Mouse (Mus musculus): Measurements from ENCODE around the gene Aak1.
"Not testable (repeated sequence)": the region's sequence is repeated elsewhere in the genome, so short reads cannot be mapped to it uniquely, and the experiment has no call there.

The Aak1 gene

DNA sequence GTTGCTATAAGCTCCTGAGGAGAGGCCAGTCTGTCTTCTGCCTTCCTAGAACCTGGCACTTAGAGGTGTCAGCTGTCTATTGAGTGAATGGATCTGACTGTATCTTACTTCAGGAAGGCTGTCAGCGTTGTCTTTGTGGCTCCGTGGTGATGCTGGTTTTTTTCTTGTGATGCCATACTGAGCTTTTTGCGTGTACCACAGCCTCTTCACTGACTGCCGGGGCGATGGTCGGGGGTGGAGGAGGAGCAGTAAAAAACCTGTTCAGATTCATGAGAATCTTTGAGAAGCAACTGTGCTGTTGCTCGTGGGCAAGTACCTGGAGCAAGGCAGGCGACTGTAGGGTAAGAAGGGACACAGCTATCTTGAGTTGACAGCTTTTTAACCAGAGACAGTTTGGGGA is 169.6 kb downstream of the Aak1 start:
- no peak for DNase-seq (ENCODE audit: low spot score in 2 of 2)

DNA sequence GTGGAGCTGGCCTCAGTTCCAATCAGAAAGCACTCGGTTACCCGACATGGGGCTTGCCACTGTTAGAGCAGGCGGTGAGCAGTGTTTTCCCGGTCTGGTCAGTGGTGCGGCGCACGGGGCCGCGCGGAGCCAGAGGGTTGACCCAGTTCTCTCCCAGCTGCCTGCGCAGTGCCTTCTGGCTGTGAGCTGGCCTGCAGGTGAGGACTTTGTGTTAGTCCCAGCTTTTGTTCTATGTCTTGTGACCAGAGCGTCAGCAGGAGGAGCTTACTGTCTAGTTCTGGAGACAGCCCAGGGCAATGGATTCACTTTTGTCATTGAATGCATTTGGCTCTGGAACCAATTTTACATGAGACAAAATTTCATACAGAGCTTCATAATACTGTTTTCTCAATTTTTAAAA is 172.5 kb downstream of the Aak1 start:
- DNase-seq (ENCODE audit: low spot score in 2 of 2), result no peak

DNA sequence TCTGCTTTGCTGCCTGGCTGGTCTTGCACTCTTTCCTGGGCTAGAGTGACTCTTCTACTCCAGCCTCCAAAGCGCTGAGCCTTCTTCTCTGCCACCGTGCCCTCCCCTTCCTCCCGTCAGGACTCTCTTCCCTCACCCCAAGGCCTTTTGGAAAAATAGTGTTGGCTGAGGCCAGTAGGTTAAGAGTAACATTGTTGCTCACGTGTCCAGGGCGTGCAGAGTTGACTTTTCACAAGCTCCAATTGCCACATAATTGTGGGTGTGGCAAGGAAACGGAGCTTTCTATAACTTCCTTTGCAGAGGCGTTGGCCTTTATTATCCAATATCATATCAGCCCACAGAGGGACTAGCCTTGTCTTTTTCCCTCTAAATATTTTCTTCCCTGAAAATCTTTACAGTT is 177.7 kb downstream of the Aak1 start:
- DNase-seq (ENCODE audit: low spot score in 2 of 2), result no peak

- DNase-seq (ENCODE audit: low spot score in 2 of 2), result no peak
Measured at GRCm38 (mm10) chr6:87028881-87029280, 179.6 kb downstream of the Aak1 start.

- not testable (repeated sequence) for DNase-seq (ENCODE audit: low spot score in 2 of 2)
Measured at GRCm38 (mm10) chr6:87031310-87031709, 182.0 kb downstream of the Aak1 start.

DNA sequence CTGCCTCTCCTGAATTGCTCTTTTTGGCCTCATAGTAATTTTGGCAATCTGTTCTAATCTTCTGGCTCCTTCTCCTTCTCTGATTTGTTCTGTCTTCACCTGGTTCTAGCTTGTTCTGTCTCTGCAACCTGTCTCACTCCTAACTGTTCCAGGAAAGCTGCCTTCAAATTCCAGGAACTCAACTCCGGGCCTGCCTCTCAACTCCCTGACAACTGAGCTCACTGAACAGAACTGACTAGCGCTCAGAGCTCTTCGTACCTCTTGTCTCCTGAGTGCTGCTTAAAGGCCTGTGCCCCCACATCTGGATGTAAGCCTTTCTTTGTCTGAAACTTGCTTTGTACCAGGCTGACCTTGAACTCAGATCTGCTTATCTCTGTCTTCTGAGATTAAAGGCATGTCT is 183.1 kb downstream of the Aak1 start:
- DNase-seq (ENCODE audit: low spot score in 2 of 2), result no peak

DNA sequence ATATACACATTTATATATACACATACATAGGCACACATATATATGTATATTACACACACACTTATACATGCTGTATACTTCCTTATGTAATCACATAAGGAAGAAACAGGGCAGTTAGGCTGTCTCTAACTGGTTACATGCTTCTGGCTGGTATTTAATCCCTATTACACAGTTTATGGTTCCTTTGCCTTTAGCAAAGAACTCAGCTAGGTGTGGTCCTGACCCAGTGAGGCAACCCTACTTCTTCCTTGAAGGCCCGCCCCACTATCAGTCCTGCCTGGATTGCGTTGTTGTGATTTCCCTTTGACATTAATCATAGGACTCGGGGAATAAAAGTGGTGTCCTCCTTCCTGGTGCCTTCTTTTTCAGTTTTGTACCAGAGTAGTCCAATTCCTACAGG is 185.1 kb downstream of the Aak1 start:
- DNase-seq (ENCODE audit: low spot score in 2 of 2), result no peak

GRCm38 (mm10) chr6:87037826-87038620 is 188.7 kb downstream of the Aak1 start:
- no peak for DNase-seq (ENCODE audit: low spot score in 2 of 2)

DNA sequence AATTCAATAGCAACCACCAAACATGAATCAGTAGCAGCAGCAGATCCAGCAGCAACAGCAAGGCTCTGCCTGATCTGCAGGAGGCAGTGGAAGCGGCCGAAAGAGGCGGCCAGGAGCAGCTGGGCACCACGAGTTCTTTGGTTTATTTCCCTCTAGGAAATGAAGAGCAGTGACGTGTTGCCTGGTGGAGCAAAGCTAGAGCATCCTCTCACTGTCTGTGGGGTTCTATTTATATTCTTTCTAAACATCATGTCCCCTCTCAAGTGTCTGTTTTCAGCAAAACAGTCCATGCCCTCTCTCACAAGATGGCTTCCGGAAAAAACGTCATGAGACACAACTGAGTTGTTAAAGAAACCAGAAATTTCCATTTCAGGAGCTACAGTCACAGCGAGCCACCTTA is 189.8 kb downstream of the Aak1 start:
- no peak for DNase-seq (ENCODE audit: low spot score in 2 of 2)

GRCm38 (mm10) chr6:87040971-87041370 is 191.7 kb downstream of the Aak1 start:
- no peak for DNase-seq (ENCODE audit: low spot score in 2 of 2)

- DNase-seq (ENCODE audit: low spot score in 2 of 2), result no peak
Measured at GRCm38 (mm10) chr6:87041431-87041830, 192.1 kb downstream of the Aak1 start.

DNA sequence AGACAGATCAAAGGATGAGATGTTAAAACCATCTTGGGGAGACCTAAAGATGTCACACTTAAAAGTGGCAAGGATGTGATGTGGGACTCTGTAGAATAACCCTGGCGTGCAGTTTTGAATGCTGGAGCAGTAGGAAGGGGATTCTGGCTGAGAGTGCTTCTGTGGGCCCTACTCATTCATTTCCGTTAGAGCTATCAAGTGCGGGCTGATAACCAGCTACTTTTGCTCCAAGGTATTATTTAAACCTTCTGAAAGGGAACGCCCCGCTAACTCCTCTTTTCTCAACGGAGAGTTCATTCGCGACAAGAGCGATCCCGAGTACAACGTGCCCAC is 192.7 kb downstream of the Aak1 start:
- no peak for DNase-seq (ENCODE audit: low spot score in 2 of 2)

DNA sequence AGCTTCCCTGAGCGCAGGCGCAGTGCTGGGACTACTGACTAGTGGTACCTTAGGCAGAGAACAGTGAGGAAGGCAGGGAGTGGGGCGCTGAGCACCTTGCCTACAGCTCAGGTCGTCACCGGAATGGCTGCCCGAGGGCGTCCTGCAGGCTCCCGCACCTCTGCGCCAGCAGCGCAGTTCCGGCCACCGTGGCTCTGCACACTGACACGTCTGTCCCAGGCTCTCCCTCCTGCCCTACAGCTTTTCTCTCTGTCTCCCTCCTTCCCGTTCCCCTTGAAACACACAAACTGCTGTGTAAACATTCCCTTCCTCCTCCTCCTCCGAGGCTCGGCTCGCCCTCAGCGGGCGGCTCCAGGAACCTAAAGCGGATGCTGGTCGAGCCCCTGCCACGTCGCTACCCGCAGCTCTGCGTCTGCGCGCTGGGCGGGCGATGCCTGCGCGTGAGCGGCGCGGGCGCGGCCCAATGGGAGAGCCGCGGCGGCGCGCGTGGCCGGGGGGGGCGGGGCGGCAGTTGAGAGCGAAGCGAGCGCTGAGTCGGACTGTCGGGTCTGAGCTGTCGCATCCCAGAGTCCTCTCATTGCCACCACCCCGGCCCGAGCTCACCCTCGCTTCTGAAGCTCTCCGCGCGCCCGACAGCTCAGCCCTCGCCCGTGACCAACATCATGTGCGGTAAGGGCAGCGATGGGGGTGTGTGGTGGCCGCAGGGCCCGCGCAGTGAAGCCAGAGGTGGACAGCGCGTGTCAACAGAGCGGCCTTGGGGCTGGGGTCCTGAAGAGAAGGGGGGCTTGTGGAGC is 193.2 kb downstream of the Aak1 start, which contains the start of gene Gfpt1:
TSS of gene Gfpt1 (plus strand) at position 510 of the 794 bp plus-strand sequence.
- DNase-seq (ENCODE audit: low spot score in 2 of 2), result peak; percentile 92 to 97

- no peak for DNase-seq (ENCODE audit: low spot score in 2 of 2)
Measured at GRCm38 (mm10) chr6:87043131-87043516, 193.8 kb downstream of the Aak1 start.

- no peak for DNase-seq (ENCODE audit: low spot score in 2 of 2)
Measured at GRCm38 (mm10) chr6:87044895-87045294, 195.6 kb downstream of the Aak1 start.

GRCm38 (mm10) chr6:87045507-87045906 is 196.2 kb downstream of the Aak1 start:
- DNase-seq (ENCODE audit: low spot score in 2 of 2), result no peak

- not testable (repeated sequence) for DNase-seq (ENCODE audit: low spot score in 2 of 2)
Measured at GRCm38 (mm10) chr6:87048712-87049111, 199.4 kb downstream of the Aak1 start.

- DNase-seq (ENCODE audit: low spot score in 2 of 2), result no peak
Measured at GRCm38 (mm10) chr6:87051886-87052425, 202.6 kb downstream of the Aak1 start.

All from spleen, postnatal 4 days (tissue).